Mouse (Mus musculus) neural tube, embryonic 13.5 days (tissue): ENCODE measurements around the gene Mccc1. TPM values are rescaled to one million over a fixed set of nuclear protein-coding genes. Genes with fewer than 3 reads are reported as not detected.

Experiments used
- ATAC-seq: fragments of 200-750 bp; cut with Nextera tagmentation; 2 replicates; pipeline ENCODE4 v1.8.0; 2017; ENCODE audit warnings: low read depth, mild to moderate bottlenecking, moderate TSS enrichment, moderate library complexity
- H3K27ac ChIP-seq: fragments of 300-500 bp; sonication (generic); replicated peaks from 2 replicates; pipeline ENCODE4 v1.5.1; 2015; ENCODE audit warnings: moderate library complexity, mild to moderate bottlenecking, inconsistent platforms
- H3K27me3 ChIP-seq: fragments of 300-500 bp; sonication (generic); 2 replicates; pipeline ENCODE4 v1.6.1; 2015; ENCODE audit warnings: mild to moderate bottlenecking, inconsistent platforms
- H3K36me3 ChIP-seq: fragments of 300-500 bp; sonication (generic); 2 replicates; pipeline ENCODE4 v1.6.1; 2015; ENCODE audit warnings: mild to moderate bottlenecking, inconsistent platforms
- H3K4me1 ChIP-seq: fragments of 300-500 bp; sonication (generic); replicated peaks from 2 replicates; pipeline ENCODE4 v1.6.1; 2015; ENCODE audit warnings: inconsistent platforms
- H3K4me2 ChIP-seq: fragments of 300-500 bp; sonication (generic); 2 replicates; pipeline ENCODE4 v1.6.1; 2015; ENCODE audit warnings: inconsistent platforms, mild to moderate bottlenecking, moderate library complexity
- H3K4me3 ChIP-seq: fragments of 300-500 bp; sonication (generic); 2 replicates; pipeline ENCODE4 v1.5.1; 2015; ENCODE audit warnings: mild to moderate bottlenecking, inconsistent platforms
- H3K9ac ChIP-seq: fragments of 300-500 bp; sonication (generic); 2 replicates; pipeline ENCODE4 v1.6.1; 2015; ENCODE audit warnings: moderate library complexity, mild to moderate bottlenecking, inconsistent platforms
- H3K9me3 ChIP-seq: fragments of 300-500 bp; sonication (generic); 2 replicates; pipeline ENCODE4 v1.6.1; 2016; ENCODE audit warnings: inconsistent platforms
- WGBS: fragments of 180-500 bp; shearing (Covaris S2); methylation state at CpG from one replicate; pipeline ENCODE4 v1.1.7; 2015; 5-methylcytosine and 5-hydroxymethylcytosine counted together
- polyA plus RNA-seq: library from polyadenylated mRNA; unstranded; fragments of >200 nt; fragmentation: Nextera tagmentation; extraction: Ambion mirVana; gene quantifications from 2 replicates; pipeline ENCODE4 v1.2.1, GENCODE M21; 2015

Mccc1 gene
- polyA plus RNA-seq, 1 experiment from 2014 or later, result 33.3 TPM

DNA sequence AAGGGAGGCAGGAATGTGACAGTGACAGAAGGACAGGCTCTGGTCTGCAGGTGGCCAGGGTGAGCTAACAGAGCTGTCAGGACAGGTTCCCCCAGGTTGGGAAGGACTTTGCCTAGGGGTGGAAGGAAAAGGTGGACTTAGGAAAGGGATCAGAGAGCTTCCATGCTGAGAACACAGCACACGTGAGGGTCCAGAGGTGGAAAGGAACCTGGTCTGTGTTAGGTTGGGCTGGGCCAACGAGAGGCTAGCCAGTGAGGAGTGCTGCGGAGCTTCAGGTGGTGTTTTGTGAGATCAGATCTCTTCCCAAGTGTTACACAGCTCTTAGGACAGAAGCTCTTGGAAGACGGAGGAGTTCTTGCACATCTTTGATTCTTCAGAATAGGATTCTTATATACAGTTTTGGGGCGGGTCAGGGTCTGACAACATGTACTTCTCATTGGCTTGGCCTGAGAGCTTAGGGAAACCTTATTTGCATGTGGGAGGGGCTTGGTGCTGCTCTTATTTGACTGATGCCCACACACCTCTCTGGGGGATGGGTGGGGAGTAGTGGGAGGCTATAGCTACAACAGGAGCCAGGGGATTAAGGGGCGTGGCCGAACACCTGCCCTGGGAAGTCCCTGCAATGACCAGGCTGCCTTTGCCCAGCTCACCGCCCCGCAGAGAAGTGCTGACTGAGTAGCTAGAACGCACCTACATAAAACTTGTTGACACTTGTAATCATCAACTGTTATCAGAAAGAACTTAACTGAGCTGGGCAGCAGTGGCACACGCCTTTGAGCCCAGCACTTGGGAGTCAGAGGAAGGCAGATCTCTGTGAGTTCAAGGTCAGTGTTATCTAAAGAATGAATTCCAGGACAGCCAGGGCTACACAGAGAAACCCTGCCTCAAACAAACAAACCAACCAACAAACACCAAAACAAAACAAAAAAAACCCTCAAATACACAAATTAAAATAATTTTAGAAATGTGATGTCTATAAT lies 5.6 kb downstream of the Mccc1 start:
- no peak for ATAC-seq
- Histone ChIP-seq H3K4me3 (no peak overlapping the region), H3K9ac (no peak overlapping the region), H3K9me3 (no peaks in the 10 kb centered on the region), H3K36me3 (peaks cover 45% of the 10 kb centered on the region), H3K4me2 (no peak overlapping the region), H3K4me1 (peaks cover 14% of the 10 kb centered on the region), H3K27ac (no peak overlapping the region), H3K27me3 (no peaks in the 10 kb centered on the region)
- WGBS, result 68% methylated on average over 11 of the region's 11 CpGs

DNA sequence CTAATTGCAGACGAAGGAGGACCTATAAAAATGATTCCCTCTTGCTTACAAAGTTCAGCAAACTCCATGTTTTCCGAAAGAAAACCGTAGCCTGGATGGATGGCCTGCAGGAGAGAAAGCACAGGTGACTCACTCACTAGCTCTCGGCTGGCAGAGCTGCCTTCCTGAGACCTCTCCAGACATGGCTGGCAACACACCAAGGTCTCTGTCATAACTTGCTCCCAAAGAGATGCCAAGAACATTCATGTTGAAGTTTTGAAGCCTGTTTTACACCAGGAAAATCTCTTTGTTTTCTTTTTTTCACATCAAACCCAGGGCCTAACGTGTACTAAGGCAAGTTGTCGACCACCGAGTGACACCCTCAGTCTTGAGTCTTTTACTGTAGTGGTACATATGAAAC lies 9.8 kb downstream of the Mccc1 start:
- Histone ChIP-seq H3K27me3 (no peaks in the 10 kb centered on the region), H3K4me2 (no peak overlapping the region), H3K4me3 (no peak overlapping the region), H3K36me3 (peaks cover 82% of the 10 kb centered on the region), H3K4me1 (no peaks in the 10 kb centered on the region), H3K9ac (no peak overlapping the region), H3K9me3 (no peaks in the 10 kb centered on the region), H3K27ac (no peak overlapping the region)
- no peak for ATAC-seq
- 89% methylated on average over 7 of the region's 7 CpGs for WGBS

DNA sequence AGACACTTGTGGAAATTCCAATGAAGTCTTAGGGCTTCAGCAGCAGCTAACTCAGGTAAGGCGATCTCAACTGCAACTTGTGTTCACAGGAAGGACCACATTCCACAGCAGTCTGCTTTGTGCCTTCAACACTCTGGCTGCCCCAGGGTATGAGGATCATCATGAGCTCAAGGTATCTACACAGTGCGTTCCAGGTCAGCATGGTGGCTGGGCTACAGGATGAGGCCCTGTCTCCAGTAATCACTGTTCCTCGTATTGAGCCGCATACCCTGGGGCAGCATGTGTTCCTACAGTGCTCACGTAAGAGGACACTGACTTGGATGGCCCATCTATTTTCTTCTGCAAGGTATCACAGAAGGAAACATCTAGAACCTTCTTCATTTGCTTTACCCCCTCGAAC lies 12.4 kb downstream of the Mccc1 start:
- no peak overlapping the region for H3K27ac ChIP-seq
- no peak overlapping the region for H3K4me3 ChIP-seq
- H3K9ac ChIP-seq, result no peak overlapping the region
- H3K36me3 ChIP-seq, result peaks cover 79% of the 10 kb centered on the region
- 93% methylated on average over 6 of the region's 6 CpGs for WGBS
- H3K4me1 ChIP-seq, result no peaks in the 10 kb centered on the region
- H3K9me3 ChIP-seq, result no peaks in the 10 kb centered on the region
- H3K4me2 ChIP-seq, result no peak overlapping the region
- no peak for ATAC-seq
- H3K27me3 ChIP-seq, result no peaks in the 10 kb centered on the region

DNA sequence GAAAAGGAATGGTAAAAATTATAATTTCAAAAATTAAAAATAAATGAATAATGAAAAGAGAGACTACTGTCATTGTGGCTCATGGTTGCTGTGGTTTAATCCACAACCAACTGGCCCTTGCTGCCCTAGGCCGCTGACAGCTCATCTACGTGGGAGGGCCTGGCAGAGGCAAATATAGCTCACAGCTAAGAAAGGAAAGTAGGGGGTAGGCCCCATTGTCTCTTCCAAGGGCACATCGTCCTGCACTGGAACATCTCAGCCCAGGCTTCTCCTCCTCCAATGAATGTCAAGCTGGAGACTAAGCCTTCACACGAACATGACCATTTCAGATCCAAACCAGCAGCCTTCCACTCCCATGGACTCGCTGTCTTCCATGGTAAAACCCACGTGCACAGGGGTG lies 14.2 kb downstream of the Mccc1 start:
- Histone ChIP-seq H3K4me2 (no peak overlapping the region), H3K4me3 (no peak overlapping the region), H3K9me3 (no peaks in the 10 kb centered on the region), H3K9ac (no peak overlapping the region), H3K27ac (no peak overlapping the region), H3K27me3 (no peaks in the 10 kb centered on the region), H3K36me3 (peaks cover 85% of the 10 kb centered on the region), H3K4me1 (no peaks in the 10 kb centered on the region)
- ATAC-seq, result no peak
- WGBS, result 91% methylated on average over 6 of the region's 6 CpGs

DNA sequence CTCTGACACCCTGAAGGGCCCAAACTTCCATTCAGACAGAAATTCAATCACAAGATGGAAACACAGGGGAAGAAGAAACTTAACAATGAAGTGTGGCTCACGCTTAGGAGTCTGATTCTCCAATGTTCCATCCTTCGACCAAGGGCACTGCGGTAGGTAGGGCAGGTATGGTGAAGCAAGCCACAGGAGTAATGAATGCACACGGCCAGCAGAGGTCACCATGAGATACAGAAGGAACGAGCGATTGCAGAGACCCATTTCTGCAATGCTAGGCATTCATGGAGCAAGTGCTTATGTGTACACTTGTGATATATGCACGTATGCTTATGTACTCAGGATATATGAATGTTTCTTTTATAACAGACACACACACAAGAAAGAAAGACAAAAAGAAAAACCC lies 26.9 kb downstream of the Mccc1 start:
- Histone ChIP-seq H3K9me3 (no peaks in the 10 kb centered on the region), H3K4me2 (no peak overlapping the region), H3K36me3 (peaks cover 85% of the 10 kb centered on the region), H3K4me3 (no peak overlapping the region), H3K27ac (no peak overlapping the region), H3K27me3 (no peaks in the 10 kb centered on the region), H3K4me1 (no peaks in the 10 kb centered on the region), H3K9ac (no peak overlapping the region)
- no peak for ATAC-seq
- WGBS, result 80% methylated on average over 7 of the region's 7 CpGs

DNA sequence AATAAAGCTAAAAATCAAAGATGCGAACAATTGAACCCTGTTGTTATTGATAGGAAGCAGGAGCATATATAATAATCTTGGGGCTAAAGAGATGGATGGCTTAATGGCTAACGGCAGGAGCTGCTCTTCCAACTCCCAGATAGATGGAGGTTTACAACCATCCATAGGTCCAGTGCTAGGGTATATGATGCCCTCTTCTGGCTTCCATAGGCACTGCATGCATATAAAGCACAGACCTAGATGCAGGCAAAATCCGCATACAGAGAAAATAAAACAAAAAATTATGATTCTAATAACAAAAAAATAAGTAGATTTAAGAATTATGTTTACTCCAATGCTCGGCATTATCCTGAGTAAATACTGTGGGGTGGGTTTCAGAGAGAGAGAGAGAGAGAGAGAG lies 27.5 kb downstream of the Mccc1 start:
- ATAC-seq, result no peak
- Histone ChIP-seq H3K4me3 (no peak overlapping the region), H3K4me1 (no peaks in the 10 kb centered on the region), H3K9ac (no peak overlapping the region), H3K9me3 (no peaks in the 10 kb centered on the region), H3K27ac (no peak overlapping the region), H3K36me3 (peaks cover 84% of the 10 kb centered on the region), H3K4me2 (no peak overlapping the region), H3K27me3 (no peaks in the 10 kb centered on the region)
- 78% methylated on average over 4 of the region's 4 CpGs for WGBS

DNA sequence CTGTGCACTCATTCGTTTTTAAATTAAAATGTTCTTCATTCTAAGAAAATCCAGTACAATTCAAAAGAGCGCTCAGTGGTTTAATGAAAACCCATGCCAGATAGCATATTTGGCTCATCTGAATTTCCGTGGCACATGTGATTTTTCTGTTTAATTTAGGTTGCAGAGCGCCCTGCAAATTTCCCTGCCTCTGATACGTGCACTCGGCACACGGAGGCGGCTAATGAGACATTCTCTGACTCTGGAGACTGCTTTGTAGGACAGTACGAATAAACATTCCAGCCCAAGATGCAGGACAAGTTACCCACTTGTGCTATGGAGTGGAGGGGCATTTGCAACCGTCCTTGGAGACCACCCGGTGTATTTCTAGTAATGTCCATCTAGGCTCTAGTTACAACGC lies 29.3 kb downstream of the Mccc1 start:
- 94% methylated on average over 12 of the region's 12 CpGs for WGBS
- Histone ChIP-seq H3K4me2 (no peak overlapping the region), H3K9me3 (no peaks in the 10 kb centered on the region), H3K4me3 (no peak overlapping the region), H3K9ac (no peak overlapping the region), H3K27me3 (no peaks in the 10 kb centered on the region), H3K27ac (no peak overlapping the region), H3K36me3 (peaks cover 85% of the 10 kb centered on the region), H3K4me1 (no peaks in the 10 kb centered on the region)
- ATAC-seq, result no peak

DNA sequence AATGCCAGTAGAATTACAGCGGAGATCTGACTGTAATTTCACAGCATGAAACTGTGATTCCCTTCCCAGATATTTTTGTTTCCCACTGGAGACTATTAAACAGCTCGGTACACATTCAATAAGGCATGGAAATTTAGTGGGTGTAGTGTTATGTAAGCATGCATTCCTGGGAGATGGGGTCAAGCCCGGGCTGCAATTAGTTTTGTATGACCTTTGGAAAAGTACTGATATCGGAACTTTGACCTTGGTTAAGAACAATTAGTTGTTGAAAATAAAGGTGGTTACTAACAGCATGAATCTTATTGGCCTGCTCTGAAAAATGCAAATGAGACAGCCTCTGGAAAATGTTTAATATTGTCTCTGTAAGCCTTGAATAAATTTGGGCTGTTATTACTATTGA lies 30.0 kb downstream of the Mccc1 start:
- 76% methylated on average over 4 of the region's 4 CpGs for WGBS
- Histone ChIP-seq H3K4me2 (no peak overlapping the region), H3K9ac (no peak overlapping the region), H3K4me1 (no peaks in the 10 kb centered on the region), H3K27me3 (no peaks in the 10 kb centered on the region), H3K9me3 (no peaks in the 10 kb centered on the region), H3K4me3 (no peak overlapping the region), H3K36me3 (peaks cover 83% of the 10 kb centered on the region), H3K27ac (no peak overlapping the region)
- no peak for ATAC-seq

DNA sequence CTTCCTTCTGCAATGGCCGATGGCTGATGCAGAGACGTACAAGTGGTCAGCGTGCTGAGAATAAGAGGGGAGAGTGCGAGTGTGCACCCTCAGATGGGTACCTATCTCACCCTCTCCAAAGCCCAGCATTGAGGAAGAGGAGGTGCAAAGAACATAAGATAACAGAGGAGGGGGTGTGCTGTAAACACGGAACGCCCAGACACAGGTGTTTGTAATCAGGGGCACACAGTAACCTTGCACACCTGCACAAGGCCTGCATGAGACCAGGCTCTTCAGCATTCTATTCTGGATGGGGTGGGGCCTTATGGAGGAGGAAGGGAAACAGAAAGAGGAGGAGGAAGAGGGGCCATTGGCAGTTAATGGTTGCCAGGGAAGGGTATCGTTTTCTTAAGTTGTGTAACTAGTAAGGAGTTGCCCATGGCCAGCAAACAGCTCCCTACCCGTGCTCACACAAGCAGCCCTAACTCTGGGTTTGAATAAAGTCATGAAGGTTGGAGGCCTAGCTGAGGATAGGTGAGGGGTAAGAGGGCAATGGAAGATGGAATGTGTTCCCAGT lies 33.0 kb downstream of the Mccc1 start:
- 94% methylated on average over 8 of the region's 8 CpGs for WGBS
- H3K9me3 ChIP-seq, result no peaks in the 10 kb centered on the region

DNA sequence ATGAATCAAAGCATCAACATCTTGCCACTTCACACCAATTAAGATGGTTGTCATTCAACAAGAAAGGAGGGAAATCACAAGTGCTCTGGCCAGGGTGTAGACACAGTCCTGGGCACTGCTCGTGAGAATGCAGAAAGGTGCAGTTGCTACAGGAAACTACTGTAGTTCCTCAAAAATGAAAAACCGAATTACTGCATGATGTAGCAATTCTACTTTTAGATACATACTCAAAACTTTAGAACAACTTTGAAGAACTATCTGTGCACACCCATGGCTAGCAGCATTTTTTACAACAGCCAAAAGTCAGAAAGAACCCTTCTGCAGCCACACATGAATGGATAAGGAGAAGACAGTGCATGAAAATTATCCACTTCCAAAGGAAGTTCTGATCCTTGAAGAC lies 34.0 kb downstream of the Mccc1 start:
- ATAC-seq, result no peak
- peaks cover 77% of the 10 kb centered on the region for H3K36me3 ChIP-seq
- no peak overlapping the region for H3K4me3 ChIP-seq
- 89% methylated on average over 2 of the region's 2 CpGs for WGBS
- H3K27me3 ChIP-seq, result no peaks in the 10 kb centered on the region
- H3K9me3 ChIP-seq, result no peaks in the 10 kb centered on the region
- H3K4me1 ChIP-seq, result no peaks in the 10 kb centered on the region
- H3K4me2 ChIP-seq, result no peak overlapping the region
- no peak overlapping the region for H3K27ac ChIP-seq
- H3K9ac ChIP-seq, result no peak overlapping the region

More for the DNA sequence above, 33.0 kb downstream of the Mccc1 start:
- Histone ChIP-seq H3K27ac (no peak overlapping the region), H3K36me3 (peaks cover 79% of the 10 kb centered on the region), H3K4me1 (no peaks in the 10 kb centered on the region), H3K27me3 (no peaks in the 10 kb centered on the region), H3K4me2 (no peak overlapping the region), H3K4me3 (no peak overlapping the region), H3K9ac (no peak overlapping the region)
- no peak for ATAC-seq

DNA sequence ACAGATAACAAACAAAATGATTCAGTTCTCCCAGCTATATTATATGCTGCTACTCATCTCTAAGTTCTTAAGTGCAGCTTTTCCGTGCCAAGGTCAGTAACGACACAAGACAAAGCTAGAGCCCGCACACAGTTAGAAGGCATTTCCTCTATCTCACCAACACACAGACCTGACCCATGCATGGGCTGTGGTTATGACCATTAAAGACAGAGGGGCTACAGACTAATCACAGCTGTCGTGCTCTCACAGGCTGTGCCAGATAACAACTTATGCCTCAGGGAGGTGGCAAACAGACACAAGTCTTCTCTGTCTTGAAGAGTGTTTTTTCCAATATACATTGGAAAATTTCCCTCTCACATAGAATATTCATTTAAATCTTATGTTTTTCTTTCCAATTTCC lies 35.5 kb downstream of the Mccc1 start:
- Histone ChIP-seq H3K36me3 (peaks cover 84% of the 10 kb centered on the region), H3K27ac (no peak overlapping the region), H3K27me3 (no peaks in the 10 kb centered on the region), H3K9me3 (no peaks in the 10 kb centered on the region), H3K4me3 (no peak overlapping the region), H3K9ac (no peak overlapping the region), H3K4me2 (no peak overlapping the region), H3K4me1 (no peaks in the 10 kb centered on the region)
- WGBS, result 86% methylated on average over 4 of the region's 4 CpGs
- no peak for ATAC-seq

DNA sequence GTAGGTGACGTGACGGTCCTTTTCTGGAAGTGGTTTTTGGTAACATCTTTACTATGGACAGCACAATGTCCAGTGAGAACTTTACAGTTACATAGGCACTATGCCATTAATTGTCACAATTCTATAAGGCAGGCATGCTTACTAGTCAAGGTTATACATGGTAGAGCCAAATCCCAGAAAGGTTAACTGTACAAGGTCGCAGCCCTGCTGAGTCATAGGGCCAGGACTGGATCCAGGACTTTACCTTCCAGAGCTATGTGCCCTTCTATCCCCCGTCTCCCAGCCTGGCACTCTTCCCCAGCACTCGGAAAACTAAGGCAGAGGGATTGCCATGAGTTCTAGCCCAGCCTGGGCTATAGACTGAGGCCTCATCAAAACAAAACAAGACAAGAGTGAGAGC lies 36.6 kb downstream of the Mccc1 start:
- H3K4me2 ChIP-seq, result no peak overlapping the region
- H3K4me1 ChIP-seq, result no peaks in the 10 kb centered on the region
- H3K9me3 ChIP-seq, result no peaks in the 10 kb centered on the region
- ATAC-seq, result no peak
- no peak overlapping the region for H3K9ac ChIP-seq
- H3K27me3 ChIP-seq, result no peaks in the 10 kb centered on the region
- no peak overlapping the region for H3K27ac ChIP-seq
- 94% methylated on average over 5 of the region's 5 CpGs for WGBS
- peaks cover 85% of the 10 kb centered on the region for H3K36me3 ChIP-seq
- H3K4me3 ChIP-seq, result no peak overlapping the region
